Mouse (Mus musculus): ENCODE measurements around the gene Lcn10.
A peak's percentile ranks its signal among the peaks of the same experiment; 100 is the strongest.
"Not testable (repeated sequence)": the region's sequence is repeated elsewhere in the genome, so short reads cannot be mapped to it uniquely, and the experiment has no call there.

Lcn10 gene

DNA sequence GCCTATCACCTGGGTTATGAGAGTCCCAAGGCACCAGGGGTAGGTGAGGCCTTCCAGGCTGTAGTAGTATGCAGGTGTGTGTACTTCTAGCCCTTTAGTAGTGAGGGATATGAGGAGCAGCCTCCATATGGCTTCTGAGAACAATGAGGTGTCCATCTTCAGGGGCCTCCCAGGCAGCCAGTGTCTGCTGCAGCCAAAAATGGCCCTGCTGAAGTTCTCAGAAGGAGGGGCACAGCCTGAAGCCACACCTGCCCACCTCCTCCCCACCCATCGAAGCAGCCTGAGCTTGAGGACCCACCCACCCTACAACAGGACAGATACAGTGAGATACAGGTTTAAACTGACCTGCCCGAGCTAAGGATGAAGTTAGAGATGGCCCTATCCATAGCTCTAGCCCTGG is at the start of gene Lcn10:
Lcn10 (plus strand) TSS at position 301 of the 400 bp plus-strand sequence.
- no peak for DNase-seq

DNA sequence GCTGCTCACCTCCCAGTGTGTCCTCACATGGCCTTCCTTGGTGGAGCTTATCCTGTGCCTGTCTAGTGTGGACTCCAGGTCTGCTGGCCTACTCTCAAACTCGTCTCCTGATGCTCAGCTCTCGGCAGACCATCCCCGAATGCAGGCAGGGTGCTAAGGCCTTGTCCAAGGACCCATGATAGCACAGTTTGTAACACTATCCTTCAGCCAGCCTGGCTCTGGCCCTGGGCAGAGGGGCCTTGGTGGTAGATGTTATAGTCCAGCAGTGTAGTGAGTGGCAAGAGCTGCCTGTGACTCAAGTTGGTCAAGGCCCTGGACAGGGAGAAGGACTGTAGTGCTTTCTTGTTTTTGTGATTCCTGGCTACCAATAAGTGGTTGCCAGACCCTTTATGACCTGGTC is 48.9 kb upstream of the Lcn10 start:
- DNase-seq, result no peak

DNA sequence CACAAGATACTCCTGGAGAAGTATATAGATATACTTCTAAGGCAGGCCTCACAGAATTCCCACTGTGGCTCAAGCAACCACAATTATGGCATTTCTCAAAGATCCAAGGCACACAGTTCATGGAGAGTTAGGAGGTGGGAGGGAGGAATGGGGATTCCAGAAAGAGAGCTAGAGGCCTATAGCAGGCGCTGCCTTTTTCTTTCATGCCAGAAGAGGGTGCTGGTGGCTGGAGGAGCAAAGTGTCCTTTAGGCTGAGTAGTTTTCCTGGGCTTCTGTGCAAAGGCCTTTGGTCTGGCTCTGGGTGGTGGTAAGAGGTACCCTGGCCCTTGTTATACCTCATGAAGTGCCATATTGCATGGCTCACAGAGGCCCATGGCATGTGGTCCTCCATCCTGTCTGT is 48.5 kb upstream of the Lcn10 start:
- DNase-seq, result no peak

DNA sequence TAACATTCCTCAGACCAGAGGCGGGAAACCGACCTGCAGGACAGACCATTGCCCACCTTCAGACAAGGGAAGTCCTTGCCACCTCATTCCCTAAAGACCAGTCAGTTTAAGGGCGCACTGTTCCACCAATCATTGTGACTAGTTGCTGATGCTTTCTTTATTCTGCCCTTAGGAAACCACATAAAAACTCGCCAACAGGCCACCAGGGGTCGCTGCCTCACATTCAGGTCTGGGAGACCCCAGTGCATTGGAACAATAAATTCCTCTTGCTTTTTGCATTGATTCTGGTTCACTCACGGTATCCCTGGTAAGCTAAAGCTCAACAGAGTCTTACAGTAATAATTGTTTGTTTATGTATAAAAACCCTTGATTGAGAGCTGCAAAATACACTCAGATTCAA is 42.6 kb upstream of the Lcn10 start:
- DNase-seq, result no peak

DNA sequence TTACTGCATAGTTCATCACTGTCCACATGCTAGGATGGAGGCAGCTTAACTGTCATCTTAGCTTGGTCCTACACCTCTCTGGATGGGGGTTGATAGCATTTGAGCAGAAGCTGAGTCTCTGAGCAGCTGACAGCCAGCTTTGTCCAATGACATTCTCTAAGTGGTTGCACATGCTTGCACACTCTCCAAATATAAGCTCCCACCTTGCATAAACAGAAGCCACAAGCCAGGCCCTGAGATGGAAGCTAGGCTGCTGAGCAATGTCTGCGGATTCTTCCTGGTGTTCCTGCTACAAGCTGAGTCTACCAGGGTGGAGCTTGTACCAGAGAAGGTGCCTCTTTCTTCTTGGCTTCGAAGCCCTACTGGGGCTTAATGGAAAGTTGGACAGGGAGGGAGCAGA is 29.6 kb upstream of the Lcn10 start, which contains the start of gene Lcn8:
Lcn8 (plus strand) TSS at position 219 of the 400 bp plus-strand sequence.
- DNase-seq, result no peak

DNA sequence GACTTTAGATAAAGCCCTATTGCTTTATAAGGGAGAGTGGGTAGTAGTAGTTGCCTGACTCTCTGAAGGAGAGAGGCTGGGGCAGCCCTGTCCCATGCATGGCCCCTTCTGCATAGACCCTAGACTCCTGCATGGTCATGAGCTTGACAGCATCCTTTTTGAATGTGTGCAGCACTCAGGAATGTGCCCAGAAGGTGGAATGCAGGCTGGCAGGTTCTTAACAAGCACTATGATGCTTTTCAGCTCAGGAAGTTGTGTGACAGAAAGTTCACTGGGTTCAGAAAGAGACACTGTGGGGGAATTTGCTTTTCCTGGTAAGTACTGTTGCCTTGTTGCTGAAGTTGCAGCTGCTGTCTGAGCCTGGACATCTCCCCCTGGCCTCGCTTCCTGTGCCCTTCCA is 28.0 kb upstream of the Lcn10 start:
- no peak for DNase-seq

DNA sequence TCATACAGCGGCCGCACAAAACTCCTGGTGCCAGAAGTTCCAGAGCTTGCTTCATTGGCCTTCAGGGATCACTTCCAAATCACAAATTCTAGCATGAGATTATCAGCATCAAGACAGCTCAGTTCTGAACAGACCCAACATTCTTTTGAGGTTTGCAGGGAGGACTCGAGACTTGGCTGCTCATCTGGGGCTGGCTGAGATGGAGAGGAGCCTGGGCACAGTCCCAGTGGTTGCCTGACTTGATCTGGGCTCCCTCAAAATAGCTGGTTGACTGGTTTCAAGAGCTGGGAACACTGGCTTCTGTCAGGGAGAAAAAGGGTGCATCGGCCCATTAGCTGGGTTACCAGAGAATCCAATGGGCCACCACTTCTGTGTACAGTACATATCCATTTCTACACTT is 25.8 kb upstream of the Lcn10 start:
- DNase-seq, result no peak

DNA sequence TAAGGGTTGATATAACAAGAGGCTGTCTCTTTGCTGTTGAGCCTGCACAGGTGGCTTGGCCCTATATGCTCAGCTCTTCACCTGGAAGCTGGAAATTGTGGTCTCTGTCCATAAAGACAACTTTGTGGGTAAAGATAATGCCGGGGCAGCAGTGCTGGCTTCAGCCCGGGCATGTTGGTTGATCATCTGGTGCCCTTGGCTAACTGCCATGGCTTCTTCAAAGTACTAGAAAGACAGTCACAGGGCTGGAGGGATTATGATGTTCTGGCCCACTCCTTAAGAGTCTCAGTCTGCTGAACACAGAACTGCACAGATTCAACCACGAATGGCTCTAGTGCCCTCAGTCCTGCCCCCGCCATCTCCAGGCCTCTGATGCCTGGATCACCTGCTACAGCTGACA is 25.3 kb upstream of the Lcn10 start:
- DNase-seq, result no peak

DNA sequence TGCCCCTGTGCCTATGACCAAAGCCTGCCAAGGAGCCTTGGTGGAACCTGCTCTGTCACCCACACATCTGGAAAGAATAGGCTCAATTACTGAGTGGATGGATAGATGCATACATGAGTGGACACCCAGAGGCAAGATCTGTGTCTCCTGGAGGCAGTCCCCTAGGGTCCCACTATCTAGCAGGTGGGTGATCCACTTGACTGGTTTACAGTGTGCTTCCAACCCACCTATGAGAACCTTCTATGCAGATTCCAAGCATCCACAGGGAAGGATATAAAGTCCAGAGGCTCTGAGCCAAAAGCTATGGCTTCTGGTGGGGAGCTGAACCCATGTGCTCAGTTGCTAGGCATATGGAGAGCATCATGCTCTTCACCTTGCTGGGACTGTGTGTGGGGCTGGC is 24.9 kb upstream of the Lcn10 start, which contains the start of gene Lcn5:
Lcn5 (plus strand) TSS at position 301 of the 400 bp plus-strand sequence.
- DNase-seq, result no peak

DNA sequence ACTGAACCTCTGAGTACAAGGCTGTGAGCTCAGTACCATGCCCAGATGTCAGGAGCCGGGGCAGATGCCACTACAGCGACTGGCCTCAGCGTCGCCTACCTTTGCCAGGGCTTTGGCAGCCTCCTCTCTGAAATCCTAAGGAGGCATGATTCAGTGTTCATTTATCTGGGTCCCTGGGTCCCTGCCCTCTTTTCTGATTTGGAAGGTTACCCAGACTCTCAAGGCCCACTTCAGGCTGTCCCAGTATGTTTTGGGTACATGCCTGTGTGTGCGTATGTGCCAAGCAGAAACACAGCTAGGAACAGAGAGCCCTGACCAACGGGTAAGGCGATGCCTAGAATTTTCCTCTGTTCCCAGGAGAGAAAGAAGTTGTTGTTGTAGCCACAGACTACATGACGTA is 22.2 kb upstream of the Lcn10 start:
- no peak for DNase-seq

DNA sequence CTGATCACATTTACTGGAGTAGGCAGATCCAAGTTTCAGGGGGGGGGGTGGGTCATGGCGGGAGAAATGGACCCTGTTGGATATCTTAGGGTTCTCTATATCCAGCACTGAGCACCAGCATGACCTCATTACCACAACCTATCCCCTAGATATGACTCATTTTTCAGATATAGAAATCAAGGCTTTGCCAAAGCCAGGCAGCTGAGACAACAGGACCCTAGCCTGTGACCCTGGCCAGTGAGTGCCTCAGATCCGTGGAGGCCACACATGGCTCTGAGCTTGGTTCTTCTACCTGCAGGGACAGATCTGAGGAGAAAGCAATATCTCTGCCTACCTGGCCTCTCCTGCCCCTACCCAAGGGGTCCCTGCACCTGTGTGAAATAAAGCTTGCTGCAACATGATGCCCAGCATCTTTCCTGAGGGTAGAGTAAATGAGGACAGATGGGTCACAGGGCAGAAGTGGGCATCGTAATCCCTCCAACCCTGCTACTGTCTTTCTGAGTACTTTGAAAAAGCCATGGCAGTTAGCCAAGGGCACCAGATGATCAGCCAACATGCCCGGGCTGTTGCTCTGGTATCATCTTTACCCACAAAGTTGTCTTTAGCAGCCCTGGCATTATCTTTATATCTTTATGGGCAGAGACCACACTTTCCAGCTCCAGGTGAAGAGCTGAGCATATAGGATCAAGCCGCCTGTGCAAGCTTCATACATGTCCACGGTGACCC is 21.1 kb upstream of the Lcn10 start:
- DNase-seq, result no peak

DNA sequence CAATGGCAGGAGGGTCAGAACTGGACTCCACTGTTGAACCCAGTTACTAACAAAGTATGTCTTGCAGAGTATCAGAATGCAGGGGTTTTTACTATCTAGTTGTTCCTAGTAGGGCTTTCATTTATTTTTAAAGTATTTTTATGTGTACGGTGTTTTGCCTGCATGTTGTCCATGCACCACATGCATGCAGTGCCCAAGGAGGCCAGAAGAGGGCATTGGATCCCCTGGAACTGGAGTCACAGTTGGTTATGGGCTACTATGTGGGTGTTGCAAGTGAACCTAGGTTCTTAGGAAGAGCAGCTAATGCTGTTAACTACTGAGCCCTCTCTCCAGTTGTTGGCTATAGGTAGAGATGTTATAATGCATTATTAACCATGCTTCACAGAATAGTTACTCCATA is 19.0 kb upstream of the Lcn10 start:
- no peak for DNase-seq

DNA sequence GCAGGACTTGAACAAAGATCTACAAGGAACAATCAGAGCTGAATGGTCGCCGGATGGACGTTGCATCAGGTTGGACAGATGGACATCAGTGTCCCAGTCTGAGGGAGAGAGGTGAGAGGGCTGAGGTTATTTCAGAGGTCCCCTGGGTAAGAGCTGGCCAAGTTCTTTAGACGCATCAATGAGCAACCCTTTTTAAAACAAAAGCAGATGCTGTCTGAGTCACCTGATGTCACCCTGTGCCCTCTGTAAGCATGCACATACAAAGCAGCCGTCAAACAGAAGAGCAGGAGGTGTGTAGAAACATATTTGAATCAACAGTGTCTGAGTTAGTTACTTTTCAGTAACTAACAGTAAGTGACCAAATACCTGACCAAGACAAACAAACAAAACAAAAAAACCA is 18.4 kb upstream of the Lcn10 start:
- DNase-seq, result no peak

DNA sequence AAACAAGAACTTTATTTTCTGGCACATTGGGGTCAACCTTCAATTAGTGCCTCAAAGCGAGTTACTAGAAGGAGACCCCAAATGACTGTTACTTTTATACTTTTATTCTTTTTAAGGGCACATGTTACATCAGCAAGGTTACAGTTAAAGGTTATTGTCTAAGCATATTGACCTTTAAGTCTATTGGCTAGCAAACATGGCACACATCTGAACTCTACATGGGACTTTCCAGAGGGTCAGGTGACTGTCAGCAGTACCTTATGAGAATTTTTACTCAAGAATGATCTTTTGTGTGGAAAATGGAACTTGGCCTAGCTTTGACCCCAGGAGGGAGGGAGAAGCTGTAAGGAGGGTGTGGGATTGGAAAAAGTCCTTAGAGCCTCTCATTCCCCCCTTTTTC is 16.0 kb upstream of the Lcn10 start:
- DNase-seq, result no peak

DNA sequence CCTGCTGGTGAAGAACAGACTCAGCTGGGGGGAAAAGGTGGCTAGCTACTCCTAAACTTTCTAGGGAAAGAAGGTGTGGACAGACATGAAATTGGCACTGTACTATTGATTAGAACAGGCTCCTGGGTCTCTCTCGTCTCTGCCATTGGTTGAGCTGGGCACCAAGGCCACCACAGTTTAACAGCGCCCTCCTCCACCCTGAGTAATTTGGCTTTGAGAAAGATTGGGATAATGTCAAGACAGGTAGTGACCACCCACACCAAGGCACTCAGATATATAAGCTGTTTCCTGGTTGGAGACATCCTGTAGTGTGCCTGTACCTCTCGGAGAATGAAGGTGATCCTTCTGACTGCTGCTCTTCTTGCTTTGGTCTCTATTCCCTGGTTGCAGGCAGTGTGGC is 6.0 kb upstream of the Lcn10 start, which contains the start of gene Lcn6:
Lcn6 (plus strand) TSS at position 301 of the 400 bp plus-strand sequence.
- no peak for DNase-seq

DNA sequence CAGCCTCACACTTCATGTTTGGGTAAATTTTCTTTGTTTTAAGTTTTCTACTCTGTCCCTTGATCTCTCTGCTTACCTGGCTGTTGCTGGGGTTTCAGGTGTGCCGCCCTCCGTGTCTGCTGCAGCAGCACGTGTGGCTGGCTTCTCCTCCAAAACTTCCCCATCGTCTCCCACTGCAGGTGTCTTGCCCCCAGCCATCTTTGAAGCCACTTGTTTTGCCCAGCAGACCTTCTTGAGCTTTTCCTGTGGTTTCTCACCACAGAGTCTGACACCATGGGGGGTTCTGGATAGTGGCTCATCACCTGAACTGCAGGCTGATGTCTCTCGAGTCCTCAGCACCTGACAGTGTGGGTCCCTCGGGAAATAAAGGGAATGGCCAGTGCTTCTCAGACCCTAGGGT is 3.0 kb upstream of the Lcn10 start:
- no peak for DNase-seq

DNA sequence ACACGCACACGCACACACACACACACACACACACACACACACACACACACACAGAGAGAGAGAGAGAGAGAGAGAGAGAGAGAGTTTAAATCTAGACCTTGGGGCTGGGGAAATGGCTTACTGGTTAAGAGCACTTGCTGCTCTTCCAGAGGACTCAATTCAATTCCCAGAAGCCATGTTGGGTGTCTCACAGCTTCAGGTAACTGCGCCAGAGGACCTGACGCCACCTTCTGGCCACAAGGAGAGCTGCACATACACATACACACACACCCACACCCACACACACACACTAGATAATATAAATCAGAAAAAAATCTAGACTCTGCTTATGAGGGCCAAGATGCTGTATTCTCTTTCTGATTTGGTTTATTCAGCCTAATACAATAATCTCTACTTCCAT is 4.4 kb downstream of the Lcn10 start:
- no peak for DNase-seq

DNA sequence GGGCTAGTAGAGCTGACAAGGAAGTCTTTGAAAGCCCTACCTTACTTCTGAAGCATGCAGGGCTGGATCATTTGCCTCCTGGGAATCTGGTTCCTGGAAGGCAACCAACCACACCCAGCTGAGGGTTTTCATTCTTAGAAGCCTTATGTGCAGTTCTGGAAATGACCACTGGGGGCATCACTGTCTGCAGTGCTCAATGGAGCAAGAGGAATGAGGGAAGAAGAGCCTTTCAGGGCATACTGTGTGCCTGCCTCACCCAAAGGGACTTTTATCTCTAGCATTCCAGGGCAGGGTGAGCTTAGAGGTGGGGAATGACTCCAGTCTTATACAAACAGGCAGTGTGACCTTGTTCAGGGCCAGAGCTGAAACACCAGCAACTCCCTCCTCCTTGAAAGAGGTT is 12.1 kb downstream of the Lcn10 start:
- peak; percentile 25 for DNase-seq

DNA sequence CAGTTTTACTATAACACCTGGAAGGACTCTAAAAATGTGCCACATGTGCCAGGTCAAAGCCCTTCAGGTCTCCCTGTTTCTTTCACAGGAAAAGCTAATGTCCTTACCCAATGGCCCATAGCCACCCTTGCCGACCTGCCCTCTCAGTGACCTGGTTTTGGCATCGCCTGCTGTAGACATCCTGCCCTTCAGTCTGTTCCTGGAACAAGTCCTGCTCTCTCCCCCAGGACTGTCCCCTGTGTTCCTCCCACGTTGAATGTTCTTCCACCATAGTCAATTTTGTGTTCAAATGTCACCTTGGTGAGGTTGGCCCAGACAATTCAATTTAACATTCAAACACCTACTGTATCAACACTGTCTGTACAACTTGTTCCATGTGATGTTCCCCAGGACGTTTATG is 14.4 kb downstream of the Lcn10 start:
- no peak for DNase-seq

DNA sequence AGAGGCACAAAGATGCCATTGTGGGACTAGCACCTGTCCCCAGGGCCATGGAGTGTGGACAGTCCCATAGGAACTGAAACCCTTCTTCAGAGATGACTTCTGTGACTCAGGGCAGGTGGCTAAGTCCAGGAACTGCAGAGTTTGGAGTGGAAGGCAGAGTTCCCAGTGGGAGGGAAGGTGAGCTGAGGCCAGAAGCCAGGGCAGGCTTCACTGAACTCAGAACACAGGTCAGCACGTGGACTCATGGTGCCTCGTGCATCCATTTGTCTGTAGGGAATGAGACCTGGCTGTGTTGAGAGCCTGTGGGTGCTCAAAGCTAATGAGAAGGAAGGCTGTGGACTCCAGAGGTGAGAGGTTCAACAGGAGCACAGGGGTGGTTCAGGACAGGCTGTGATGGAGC is 16.2 kb downstream of the Lcn10 start:
- no peak for DNase-seq

DNA sequence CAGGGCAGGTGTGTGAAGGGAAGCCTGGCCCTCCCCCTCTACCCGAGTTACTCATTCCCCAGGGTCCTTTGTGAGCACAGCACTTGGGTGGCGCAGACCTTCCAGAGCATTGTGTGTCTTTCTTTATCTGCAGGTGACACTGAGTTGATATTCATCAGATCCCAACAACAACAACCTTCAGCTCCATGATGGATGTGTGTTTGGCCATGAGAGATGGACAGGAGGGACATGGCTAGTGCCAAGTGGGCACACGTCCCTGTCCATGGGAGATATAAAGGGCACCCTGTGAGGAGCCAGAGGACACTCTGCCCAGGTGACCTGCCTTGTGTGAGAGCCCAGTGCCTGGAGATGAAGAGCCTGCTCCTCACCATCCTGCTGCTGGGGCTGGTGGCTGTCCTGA is 17.2 kb downstream of the Lcn10 start, which contains the start of gene Obp2a:
Obp2a (plus strand) TSS at position 301 of the 400 bp plus-strand sequence.
- DNase-seq, result not testable (repeated sequence)

DNA sequence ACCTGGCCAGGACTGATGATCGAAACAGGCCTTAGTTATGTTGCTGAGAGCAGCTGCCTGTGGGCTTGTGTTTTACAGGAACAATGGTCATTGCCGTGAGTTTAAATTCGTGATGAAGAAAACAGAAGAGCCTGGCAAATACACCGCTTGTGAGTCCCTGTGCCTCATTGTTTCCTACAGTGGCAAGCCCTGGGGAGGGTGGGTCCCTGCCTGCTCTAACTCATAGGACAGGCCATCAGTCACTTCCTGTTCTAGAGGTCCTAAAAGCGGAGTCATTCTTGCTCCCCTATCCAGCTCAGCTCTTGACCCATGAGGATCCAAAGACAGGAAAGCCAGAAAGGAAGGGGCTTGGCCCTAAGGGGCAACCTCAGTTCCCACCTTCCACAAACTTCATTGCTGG is 18.5 kb downstream of the Lcn10 start:
- DNase-seq, result no peak

DNA sequence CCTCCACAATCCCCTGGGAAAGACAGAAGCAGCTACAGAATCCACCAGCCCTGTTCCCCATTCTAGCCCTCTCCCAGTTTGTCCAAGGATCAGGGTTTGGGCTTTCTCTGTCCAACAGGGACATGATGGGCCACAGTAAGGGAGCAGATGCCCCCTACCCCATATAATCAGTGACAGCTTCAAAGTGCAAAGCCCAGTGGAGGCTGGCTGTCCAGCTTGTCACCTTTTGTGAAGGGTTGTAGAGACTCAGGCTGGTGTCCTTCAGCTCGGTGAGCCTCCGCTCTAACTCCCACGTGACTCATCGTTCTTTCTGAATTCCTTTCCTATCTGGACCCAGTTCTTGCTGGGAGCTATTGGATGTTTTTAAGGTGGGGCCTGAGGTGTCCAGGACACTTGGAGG is 21.2 kb downstream of the Lcn10 start:
- no peak for DNase-seq

DNA sequence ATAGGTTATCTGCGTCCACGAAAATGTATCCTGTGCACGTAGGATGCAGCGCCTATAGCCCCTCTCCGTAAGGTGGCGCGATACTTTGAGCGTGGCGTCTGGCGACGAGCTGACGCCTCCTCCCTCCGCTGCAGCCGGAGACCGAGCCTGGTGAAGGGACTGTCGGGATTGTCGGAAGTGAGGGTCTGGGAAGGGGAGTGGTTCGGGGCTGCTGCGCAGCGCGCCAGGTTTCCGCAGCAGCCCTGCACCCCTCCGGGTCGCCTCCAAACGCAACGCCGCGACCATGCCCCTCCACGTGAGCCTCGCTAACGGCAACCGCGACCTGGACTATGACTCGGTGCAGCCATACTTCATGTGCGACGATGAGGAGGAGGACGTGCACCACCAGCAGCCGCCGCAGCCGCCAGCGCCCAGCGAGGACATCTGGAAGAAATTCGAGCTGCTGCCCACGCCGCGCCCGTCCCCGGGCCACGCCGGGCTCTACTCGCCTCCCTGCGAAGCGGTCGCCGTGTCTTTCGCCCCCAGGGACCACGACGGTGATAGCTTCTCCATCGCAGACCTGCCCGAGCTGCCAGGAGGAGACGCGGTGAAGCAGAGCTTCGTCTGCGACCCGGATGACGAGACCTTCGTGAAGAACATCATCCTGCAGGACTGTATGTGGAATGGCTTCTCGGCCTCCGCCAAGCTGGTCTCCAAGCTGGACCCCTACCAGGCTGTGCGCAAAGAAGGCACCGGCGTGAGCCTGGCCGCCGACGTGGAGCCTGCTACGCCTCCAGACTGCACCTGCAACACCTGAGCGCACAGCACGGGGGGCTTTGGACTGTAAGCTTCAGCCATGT is 24.3 kb downstream of the Lcn10 start, which contains the start of gene Bmyc:
Bmyc (plus strand) TSS at position 97 of the 839 bp plus-strand sequence.
- DNase-seq, result peak; percentile 92
